Mouse (Mus musculus): ENCODE data around the gene Car7.
"Not testable (repeated sequence)": the region's sequence is repeated elsewhere in the genome, so short reads cannot be mapped to it uniquely, and the experiment has no call there.

Car7 gene

DNA sequence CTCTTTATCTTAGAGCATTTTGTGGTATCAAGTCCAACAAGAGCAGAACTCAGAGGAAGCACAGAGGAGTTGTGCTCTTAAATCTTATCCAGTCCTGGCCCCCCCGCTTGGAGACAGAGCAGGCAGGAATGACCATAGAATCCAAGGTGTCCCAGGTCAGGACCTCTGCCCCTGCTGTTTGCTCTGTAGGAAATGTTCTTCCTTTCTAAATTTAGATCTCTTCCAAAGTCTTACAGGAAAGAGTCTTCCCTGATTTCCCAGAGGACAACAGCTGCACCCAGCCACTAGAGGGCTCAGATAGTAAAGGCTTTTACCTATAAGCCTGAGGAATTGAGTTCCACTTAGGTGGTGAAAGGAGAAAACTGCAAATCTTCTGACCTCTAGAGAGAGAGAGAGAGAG lies 35.1 kb downstream of the Car7 start:
- DNase-seq (ENCODE audit: low spot score): peak; percentile 38

DNA sequence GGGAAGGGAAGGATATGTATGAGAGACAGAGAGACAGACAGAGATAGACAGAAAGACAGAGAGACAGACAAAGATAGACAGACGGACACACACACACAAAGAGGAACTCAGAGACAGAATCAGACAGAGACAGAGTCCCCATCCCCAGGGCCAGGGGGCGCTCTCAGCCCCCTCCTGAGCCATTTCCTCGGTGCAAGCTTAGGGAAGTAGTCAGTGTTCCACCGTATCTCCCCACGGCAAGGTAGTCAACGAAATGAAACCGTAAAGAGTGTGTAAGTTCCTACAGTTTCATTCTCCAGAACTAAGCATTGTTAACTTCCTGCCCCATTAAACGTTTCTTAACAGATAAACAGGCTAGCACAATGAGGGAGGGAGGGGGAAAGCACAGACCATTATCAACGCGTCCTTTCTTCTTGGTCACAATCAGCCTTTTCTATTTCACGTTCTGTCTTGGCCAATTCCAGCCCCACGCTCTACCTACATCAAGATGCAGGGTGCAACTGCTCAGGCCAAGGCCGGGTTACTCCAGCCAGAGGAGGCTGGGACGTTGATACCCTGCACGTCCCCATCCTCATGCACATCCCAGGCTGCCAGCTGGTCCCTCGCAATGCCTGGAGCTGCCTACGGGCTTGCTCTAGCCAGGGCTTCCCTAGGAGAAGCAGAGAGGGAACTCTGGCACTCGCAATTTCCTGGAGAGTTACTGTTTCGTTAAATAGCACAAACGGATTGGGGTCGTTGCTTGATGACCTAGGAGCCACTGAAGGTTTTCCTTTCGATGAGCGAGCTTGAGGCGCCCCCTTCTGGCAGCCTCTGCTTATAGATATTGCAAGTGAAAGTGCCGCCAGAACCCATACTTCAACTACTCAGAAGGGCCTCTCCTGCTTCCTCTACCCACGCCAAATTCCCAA lies 36.2 kb downstream of the Car7 start:
- DNase-seq (ENCODE audit: low spot score): peak; percentile 79

DNA sequence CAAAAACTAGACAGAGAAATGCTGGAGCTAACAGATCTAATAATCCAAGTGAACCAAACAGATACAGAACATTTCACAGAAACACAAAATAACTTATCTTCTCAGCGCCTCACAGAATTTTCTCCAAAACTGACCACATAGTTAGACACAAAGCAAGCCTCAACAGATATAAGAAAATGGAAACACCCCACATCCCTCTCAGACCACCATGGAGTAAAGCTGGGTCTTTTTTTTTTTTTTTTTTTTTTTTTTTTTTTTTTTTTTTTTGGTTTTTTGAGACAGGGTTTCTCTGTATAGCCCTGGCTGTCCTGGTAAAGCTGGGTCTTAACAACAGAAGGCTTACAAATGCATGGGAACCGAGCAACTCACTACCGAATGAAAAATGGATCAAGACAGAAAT lies 42.3 kb downstream of the Car7 start:
- no peak for DNase-seq (ENCODE audit: low spot score)

DNA sequence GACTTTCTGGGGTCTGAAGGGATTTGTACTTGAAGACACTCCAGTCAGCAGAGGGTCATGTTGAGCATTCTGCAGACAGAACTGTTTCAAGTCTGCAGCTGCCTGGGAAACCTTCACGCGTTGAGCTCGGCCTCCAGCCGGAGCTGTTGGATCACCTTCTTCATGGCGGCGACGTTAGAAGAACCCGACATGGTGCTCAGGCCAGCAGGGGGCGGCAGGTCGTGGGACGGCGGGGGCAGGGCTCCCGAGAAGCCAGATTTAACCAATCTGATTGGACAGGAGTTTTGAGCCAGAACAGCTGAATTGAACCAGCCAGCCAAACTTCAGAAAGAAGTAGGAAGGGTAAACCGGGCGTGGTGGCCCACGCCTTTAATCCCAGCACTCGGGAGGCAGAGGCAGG lies 43.1 kb downstream of the Car7 start:
- not testable (repeated sequence) for DNase-seq (ENCODE audit: low spot score)

DNA sequence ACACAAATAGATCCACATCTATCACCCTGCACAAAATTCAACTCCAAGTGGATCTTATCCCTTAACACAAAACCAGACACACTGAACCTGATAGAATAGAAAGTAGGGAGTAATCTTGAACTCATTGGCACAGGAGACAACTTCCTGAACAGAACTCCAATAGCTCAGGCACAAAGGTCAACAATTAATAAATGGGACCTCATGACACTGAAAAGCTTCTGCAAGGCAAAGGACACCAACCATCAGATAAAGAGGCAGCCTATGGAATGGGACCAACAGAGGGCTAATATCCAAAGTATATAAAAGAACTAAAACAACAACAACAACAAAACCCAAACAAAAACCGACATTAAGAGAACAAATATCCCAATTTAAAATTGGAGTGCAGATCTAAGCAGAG lies 50.0 kb downstream of the Car7 start:
- no peak for DNase-seq (ENCODE audit: low spot score)

DNA sequence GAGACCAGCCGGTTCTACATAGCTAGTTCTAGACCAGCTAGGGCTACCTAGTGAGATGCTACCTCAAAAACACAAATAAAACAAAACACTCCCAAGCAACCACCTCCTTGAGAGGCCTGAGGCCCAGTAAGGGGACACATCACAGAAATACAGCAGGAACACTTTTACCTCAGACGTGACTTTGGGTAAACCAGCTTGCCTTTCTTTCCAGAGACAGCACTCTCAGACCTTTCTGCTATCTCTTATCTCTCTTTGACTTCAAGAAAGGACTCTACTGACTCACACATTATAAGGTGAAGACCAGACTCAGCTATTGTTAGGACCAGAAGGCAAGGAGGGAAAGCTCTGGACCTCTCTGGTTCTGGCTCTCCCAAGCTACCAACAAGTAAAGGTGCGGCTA lies 55.8 kb downstream of the Car7 start:
- DNase-seq (ENCODE audit: low spot score): no peak

DNA sequence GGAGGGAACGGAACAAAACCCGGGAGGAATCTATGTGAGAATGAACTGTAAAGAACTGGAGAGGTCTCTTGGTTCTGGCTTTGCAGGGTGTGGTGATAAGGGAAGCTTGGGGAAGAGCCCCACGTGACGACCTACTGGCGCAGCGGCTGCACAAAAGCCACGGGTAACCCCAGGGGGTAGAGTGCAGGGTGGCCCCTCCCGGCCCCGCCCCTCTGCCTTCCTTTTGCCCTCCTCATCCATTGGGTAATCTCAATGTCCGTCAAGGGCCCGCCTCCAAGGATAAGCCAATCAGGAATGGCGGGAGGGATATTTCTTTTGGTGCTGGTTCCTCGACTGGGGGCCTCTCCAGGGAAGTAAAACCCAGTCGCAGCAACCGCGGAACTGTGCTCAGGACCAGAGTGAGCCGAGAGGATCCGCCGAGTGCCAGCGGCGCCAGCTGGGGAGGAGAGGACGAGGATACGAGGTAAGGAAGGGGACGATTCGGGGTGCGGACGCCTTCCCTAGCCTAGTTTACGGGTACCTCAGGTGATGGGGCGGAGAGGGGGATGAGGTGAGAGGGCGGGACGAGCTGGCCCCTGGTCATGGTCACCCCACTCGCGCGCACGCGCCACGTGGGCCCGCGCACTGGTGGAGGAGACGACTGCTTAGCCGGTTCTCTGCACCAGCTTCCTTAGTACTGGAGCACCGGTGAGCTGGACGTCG lies 56.8 kb downstream of the Car7 start, which contains the start of gene Pdp2:
Gene Pdp2, plus strand, starts transcription at position 319 of the 702 bp plus-strand sequence.
- peak; percentile 98 for DNase-seq (ENCODE audit: low spot score)

DNA sequence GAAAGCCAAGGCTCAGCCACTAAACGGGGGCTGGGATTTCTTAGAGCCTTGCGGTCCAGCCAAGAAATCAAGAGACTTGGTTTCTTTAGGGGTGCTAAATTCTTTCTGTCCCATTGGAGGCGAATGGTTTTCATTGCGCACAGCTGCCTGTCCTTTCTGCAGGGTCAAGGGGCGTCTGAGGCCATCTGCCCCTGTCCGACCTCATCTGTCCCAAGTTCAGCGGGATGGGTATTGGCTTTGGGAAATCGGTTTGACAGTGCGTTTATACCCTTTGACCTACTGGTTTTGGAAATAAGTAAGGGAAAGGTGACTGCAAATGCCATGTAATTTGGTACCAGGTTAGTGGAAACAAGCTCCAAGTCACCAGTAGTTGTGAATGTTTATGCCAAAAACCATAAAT lies 57.4 kb downstream of the Car7 start:
- peak; percentile 42 for DNase-seq (ENCODE audit: low spot score)

DNA sequence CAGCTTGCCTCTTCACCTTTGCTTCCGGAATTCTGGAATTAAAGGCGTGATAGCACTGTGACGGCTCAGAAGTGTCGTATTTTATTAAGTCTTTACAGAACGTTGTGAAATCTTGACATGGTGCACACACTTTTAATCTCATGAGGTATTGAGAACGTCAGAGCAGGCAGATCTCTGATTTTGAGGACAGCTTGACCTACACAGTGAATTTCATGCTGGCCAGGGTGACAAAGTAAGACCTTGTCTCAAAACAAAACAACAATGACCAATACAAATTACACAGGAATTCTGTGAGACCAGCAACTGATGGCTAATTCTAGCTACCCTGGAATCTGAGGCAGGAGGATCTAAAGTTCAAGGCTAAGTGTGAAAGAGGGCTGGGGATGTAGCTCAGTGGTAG lies 58.1 kb downstream of the Car7 start:
- no peak for DNase-seq (ENCODE audit: low spot score)

DNA sequence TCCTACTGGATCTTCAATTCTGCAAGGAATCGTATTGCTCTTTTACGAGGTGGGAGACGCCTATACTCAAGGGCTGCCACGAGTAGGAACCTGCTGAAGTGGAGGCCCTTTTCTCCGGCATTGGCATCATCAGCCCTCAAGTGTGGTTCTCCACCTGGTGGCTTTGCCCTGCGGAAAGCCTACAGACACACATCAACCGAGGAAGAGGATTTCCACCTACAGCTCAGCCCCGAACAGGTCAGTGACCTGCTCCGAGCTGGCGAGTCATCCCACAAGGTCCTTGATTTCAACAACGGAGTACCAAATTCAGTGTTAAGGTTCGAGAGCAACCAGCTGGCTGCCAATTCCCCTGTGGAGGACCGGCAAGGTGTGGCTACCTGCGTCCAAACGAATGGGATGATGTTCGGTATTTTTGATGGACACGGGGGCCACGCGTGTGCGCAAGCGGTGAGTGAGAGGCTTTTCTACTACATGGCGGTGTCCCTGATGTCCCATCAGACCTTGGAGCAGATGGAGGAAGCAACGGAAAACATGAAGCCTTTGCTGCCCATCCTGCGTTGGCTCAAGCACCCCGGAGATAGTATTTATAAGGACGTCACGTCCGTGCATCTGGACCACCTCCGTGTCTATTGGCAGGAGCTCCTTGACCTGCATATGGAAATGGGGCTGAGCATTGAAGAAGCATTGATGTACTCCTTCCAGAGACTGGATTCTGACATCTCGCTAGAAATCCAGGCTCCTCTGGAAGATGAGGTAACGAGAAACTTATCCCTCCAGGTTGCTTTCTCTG lies 59.2 kb downstream of the Car7 start:
- DNase-seq (ENCODE audit: low spot score): no peak

DNA sequence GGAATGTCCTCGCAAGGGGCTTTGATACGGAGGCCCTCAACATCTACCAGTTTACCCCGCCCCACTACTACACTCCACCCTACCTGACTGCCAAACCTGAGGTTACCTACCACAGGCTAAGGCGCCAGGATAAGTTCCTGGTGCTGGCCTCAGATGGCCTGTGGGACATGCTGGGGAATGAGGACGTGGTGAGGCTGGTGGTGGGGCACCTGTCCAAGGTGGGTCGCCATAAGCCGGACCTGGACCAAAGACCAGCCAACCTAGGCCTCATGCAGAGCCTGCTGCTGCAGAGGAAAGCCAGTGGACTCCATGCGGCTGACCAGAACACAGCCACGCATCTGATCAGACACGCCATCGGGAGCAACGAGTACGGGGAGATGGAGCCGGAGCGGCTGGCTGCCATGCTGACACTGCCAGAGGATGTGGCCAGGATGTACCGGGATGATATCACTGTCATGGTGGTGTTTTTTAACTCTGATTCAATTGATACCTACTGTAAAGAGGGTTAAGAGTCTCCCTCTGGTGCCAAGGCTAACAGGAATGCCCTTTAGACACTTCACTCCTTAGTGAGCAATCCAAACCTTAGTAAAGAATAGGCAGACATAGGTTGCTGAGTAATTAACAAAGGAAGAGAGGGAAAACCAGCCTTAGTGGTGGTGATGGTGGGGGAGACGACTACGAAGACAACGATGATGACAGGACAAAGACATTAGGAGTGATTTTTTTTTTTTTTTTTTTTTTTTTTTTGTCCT lies 60.3 kb downstream of the Car7 start:
- DNase-seq (ENCODE audit: low spot score): no peak

DNA sequence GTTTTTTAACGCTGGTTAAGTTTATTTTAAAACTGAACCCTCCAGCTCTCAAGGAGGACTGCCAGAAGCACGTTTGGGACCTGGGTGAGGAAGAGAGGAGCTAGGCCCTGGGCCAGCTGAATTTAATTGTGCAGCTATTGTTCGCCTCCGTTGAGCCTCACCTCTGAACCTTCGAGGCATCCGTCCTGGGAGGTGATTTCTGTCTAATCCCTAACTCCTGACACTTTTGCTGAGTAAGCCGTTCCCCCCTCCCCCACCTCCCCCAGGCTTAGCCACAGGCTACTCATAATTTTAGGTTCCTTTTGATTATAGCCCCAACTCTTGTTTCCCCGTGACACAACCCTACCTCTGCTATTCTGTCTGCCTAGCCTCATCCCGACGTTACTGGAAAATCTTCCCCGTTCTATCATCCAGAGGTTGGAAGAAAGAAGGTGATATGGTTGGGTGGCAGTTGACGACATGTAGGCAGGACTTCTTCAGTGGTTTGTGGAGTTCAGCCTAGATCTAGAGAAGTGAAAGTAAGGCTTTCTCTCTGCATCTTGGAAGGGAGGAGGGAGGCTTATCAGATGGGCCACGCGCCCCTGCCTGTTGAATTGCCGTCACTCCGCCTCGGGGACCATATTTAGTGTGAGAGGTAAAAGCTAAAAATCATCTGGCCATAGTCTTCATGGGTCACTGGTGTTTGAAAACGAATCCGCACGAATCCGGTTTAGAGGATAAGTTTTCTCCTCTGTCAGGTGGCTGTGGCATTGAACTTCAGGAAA lies 61.5 kb downstream of the Car7 start:
- no peak for DNase-seq (ENCODE audit: low spot score)

DNA sequence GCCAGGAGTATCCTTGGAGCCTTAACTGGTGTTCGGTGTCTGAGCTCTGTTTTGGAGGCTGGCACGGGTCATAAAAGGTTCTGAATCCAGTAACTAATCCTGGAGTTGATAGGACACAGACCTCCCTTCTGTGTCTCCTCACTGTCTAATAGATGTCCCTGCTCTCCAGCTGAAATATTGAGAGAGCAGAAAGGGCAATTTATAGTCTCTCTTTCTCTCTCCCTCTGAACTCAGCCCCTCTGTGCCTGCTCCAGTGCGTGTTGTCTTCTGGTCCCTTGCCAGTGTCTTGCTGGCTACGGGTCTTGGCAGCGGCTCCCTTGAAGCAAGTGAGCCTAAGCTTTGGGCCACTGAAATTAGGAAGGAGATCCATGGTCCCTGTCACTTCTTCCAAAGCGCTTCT lies 63.2 kb downstream of the Car7 start:
- peak; percentile 64 for DNase-seq (ENCODE audit: low spot score)

DNA sequence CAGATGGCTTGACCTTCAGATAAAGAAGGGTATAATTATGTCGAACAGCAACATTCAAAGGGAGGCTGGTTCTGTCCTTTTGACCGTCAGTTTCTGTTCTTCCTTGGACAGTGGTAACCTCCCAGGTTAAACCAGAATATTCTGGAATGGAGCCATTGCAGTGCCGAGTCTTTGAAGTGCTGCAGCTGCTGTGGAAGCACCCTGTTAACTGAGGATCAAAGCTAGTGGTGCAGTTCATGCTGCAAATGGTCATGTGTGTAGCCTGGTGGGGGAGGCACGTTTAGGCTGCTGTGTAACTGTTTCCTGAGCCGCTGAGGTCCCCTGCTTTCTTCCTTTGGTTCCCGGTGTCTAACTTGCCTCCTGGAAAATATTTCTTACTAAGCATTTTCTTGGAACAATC lies 64.0 kb downstream of the Car7 start:
- DNase-seq (ENCODE audit: low spot score): no peak
